In the genomic region with DNA sequence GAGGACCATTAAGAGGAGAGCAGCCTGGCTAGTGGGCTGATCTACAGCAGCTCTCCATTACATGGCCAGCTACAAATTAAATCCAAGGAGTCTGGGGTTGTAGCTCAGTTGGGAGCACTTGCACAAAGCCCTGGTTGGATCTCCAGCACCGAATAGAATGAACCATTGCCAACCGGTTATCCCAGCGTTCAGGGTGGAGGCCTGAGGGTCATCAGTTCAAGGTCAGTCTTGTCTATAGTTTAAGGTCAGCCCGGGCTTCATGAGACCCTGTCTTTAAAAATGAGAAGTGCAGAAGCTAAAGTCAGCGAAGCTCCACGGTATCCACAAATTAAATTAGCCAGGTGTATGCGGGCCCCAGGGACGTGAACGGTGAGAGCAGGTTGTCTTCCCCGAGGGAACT, we compare ENCODE assay signal across 38 mouse cellular contexts. TPM values are rescaled to one million over a fixed set of nuclear protein-coding genes. Genes with fewer than 3 reads are reported as not detected.
"Had no signal": no experiment of that assay in that cellular context is flagged by ENCODE, and none has a peak within 500 bp of the region (broad histone marks: within the 10 kb centered on the region; RNA-seq: fewer than 3 reads in every experiment).

No protein-coding gene starts in this region.

- H3K27ac ChIP-seq: gastrocnemius, adult 2 months; heart, embryonic 10.5 days; hindbrain, embryonic 10.5 days; hindbrain, embryonic 12.5 days; hindbrain, embryonic 15.5 days; hindbrain, postnatal 0 days; kidney, embryonic 15.5 days; kidney, postnatal 0 days; left cerebral cortex, adult 2 months; limb, embryonic 10.5 days; limb, embryonic 12.5 days; liver, embryonic 13.5 days had no signal

- H3K4me3 ChIP-seq: gastrocnemius, adult 2 months; heart, embryonic 10.5 days; heart, embryonic 12.5 days; hindbrain, embryonic 10.5 days; hindbrain, embryonic 12.5 days; hindbrain, embryonic 15.5 days; kidney, embryonic 15.5 days; left cerebral cortex, adult 2 months; limb, embryonic 10.5 days; limb, embryonic 12.5 days; liver, embryonic 13.5 days had no signal

- H3K36me3 ChIP-seq: heart, embryonic 10.5 days; heart, embryonic 12.5 days; hindbrain, embryonic 10.5 days; hindbrain, embryonic 12.5 days; hindbrain, embryonic 15.5 days; kidney, embryonic 15.5 days; limb, embryonic 10.5 days; limb, embryonic 12.5 days; liver, embryonic 13.5 days had no signal

- H3K4me1 ChIP-seq: heart, embryonic 12.5 days; hindbrain, embryonic 10.5 days; hindbrain, embryonic 12.5 days; liver, embryonic 13.5 days had no signal

- DNase-seq: gastrocnemius, adult 2 months; gastrocnemius, postnatal 10 days; gastrocnemius, postnatal 25 days; heart, adult 18-20 months; heart, postnatal 10 days; heart, postnatal 4 days; kidney, adult 11 months; kidney, adult 2 months; kidney, adult 9 months; kidney, postnatal 14 days; kidney, postnatal 36 days; layer of hippocampus, adult 9-11 months; layer of hippocampus, postnatal 36 days; liver; liver, embryonic 13.5 days had no signal

RNA-seq across cellular contexts. Expression of a gene that starts 11.6 kb away (rescaled TPM):
- total RNA-seq: gastrocnemius, adult 2 months; gastrocnemius, postnatal 10 days; gastrocnemius, postnatal 25 days; gastrocnemius, postnatal 4 days; granulocyte monocyte progenitor cell, adult 5-6 weeks; heart, adult 18-20 months; heart, adult 8-10 months; heart, postnatal 10 days; heart, postnatal 25 days; heart, postnatal 4 days; hindbrain, postnatal 0 days; layer of hippocampus, adult 18-20 months; layer of hippocampus, adult 8-10 months; layer of hippocampus, postnatal 14 days; layer of hippocampus, postnatal 36 days; left cerebral cortex, adult 2 months; left cerebral cortex, postnatal 14 days; left cerebral cortex, postnatal 36 days had no signal
- polyA plus RNA-seq: heart, embryonic 10.5 days; heart, embryonic 12.5 days; heart, embryonic 14.5 days; hindbrain, embryonic 15.5 days; hindbrain, postnatal 0 days; intestine, embryonic 14.5 days; limb, embryonic 10.5 days; limb, embryonic 12.5 days; liver, embryonic 11.5 days; liver, embryonic 13.5 days had no signal

RNA-seq across cellular contexts. Expression of a gene that starts 18.1 kb away (rescaled TPM):
- total RNA-seq: granulocyte monocyte progenitor cell, adult 5-6 weeks had no signal

RNA-seq across cellular contexts. Expression of a gene that starts 54.6 kb away (rescaled TPM):
- total RNA-seq: granulocyte monocyte progenitor cell, adult 5-6 weeks had no signal
